Mouse (Mus musculus) cerebellum, postnatal 36 days (tissue): ENCODE data around the gene Ifnlr1.

Source experiments
- DNase-seq, 2 experiments: peaks; one replicate each; pipeline ENCODE4 v3.0.0; 2021 to 2022; ENCODE audit warnings: mixed read lengths in 2 of 2

The Ifnlr1 gene

GRCm38 (mm10) chr4:135745613-135746012 lies 59.5 kb downstream of the Ifnlr1 start:
- no peak for DNase-seq

GRCm38 (mm10) chr4:135750896-135751295 lies 64.8 kb downstream of the Ifnlr1 start:
- DNase-seq, result no peak

- DNase-seq, result no peak
These were observed 66.2 kb downstream of the Ifnlr1 start for GRCm38 (mm10) chr4:135752106-135752778.

- DNase-seq, result no peak
These were observed 66.7 kb downstream of the Ifnlr1 start for GRCm38 (mm10) chr4:135752779-135753164.
